Mouse (Mus musculus) embryonic fibroblast, embryonic 13.5 days (primary cell): Measurements from ENCODE around the gene Gm20388.

ENCODE experiments used
- CTCF ChIP-seq: IDR thresholded peaks from 2 replicates; pipeline ENCODE4 v1.5.1; 2011; ENCODE audit warnings: mild to moderate bottlenecking, control low read depth, low read length, moderate library complexity, borderline replicate concordance; ENCODE audit not compliant: insufficient read depth
- POLR2A ChIP-seq: IDR thresholded peaks from 2 replicates; pipeline ENCODE4 v1.6.1; 2011; ENCODE audit warnings: low read depth, mild to moderate bottlenecking, control low read depth, low read length, moderate library complexity

DNA sequence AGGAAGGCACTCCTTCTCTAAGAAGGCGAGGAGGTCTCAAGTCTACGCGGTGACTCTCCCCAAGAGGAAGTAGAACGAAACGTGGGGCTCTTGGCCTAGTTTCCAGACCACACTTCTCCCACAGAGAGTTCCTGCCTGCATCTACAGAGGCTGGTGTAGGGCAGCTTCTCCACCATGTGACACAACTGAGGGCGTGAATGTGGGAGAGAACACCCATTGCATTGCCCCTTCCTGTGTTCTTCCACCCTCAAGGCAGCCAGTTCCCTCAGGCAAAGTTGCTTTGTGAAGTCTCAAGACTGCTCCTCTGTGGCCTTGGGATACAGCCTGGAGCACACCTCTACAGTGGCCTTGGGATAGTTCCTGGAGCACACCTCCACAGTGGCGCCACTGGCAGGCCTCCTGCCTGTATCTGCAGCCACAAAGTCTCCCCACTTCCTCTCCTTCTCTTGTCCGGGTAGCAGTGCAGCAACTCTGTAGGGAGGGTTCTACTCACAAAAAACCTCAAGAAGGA lies 2563.3 kb downstream of the Gm20388 start:
- TF ChIP-seq POLR2A (no peak), CTCF (no peak)
